Mouse (Mus musculus): ENCODE data around the gene Casp9.

Casp9 gene

DNA sequence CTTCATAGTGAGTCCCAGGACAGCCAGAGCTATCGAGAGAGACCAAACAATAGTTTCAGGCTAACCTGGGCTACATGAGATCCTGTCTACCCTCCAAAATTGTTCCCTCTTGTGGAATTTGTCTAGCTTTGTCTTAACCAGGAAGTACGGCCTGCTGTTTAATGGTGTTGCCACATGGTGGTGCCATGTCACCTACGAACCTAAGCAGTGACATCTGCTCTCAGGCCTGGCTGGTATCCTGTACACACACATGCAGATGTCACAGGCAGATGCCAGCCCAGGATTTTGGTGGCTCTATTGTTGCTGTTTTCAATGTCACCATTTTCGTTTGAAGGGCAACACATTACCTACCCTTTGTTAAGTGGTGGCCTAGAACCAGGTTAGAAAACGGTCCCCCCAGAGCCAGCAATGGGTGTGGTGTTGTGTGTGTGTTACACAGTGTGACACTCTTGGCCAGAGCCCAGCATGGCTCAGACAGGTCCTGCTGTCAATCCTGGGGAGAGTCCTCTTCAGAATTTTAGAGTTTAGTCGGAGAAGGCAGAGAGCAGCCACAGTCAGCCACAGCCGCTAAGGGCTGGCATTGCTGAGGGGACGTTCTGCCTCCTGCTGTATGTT is 16.5 kb downstream of the Casp9 start:
- in situ Hi-C loops (cut with MboI; ENCODE audit: unreplicated experiment in 2 of 2): loop anchor here in 1 of 2 experiments (5.0 kb wide), 1 partner anchor 188 kb away; the partner anchor contains the start of gene Slc25a34

DNA sequence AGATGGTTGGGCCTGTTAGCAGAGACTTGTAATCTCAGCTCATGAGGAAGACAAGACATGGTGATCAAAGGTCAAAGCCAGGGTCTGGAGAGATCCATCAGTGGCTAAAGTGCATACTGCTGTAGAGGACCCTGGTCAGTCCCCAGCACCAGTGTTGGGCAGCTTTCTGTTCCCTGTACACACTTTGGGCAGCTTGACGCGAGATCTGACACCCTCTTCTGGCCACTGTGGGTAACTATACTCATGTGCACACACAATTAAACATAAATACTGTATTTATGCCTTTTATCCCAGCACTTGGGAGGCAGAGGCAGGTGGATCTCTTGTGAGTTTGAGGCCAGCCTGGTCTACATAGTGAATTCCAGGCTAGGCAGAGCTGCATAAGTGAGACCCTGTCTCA is 17.6 kb downstream of the Casp9 start:
- in situ Hi-C loops (cut with MboI; ENCODE audit: unreplicated experiment in 2 of 2): no loop called here

DNA sequence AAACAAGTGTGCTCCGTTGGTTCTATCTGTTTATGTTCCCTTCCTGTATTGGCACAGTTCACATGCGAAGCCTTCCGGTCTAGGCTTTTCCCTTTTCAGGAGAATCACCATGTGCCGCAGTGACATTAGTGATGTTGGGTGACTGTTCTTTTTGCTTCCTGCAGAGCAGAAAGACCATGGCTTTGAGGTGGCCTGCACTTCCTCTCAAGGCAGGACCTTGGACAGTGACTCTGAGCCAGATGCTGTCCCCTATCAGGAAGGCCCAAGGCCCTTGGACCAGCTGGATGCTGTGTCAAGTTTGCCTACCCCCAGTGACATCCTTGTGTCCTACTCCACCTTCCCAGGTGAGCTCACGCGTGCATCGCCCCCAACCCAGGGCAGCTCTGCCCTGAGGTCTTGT is 18.0 kb downstream of the Casp9 start:
- in situ Hi-C loops (cut with MboI; ENCODE audit: unreplicated experiment in 2 of 2): no loop called here

DNA sequence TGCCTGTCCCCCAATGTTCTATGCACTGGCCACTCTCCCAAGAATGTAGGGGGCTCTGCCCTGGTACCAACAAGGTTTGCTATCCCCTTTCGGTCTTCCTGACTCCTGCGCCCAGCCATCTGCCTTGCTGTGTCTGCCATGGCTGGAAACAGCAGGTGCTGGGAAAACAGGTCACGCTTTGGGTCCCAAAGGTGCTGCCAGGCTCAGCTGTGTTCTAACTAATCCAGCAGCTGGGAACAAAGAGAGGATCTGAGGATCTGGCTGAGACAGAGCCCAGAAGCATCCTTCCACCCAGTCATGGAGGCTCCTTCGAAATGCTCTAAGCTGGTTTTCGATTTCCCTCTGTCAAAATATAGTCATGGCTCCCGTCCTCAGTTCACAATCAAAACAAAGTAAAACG is 22.9 kb downstream of the Casp9 start:
- in situ Hi-C loops (cut with MboI; ENCODE audit: unreplicated experiment in 2 of 2): no loop called here

DNA sequence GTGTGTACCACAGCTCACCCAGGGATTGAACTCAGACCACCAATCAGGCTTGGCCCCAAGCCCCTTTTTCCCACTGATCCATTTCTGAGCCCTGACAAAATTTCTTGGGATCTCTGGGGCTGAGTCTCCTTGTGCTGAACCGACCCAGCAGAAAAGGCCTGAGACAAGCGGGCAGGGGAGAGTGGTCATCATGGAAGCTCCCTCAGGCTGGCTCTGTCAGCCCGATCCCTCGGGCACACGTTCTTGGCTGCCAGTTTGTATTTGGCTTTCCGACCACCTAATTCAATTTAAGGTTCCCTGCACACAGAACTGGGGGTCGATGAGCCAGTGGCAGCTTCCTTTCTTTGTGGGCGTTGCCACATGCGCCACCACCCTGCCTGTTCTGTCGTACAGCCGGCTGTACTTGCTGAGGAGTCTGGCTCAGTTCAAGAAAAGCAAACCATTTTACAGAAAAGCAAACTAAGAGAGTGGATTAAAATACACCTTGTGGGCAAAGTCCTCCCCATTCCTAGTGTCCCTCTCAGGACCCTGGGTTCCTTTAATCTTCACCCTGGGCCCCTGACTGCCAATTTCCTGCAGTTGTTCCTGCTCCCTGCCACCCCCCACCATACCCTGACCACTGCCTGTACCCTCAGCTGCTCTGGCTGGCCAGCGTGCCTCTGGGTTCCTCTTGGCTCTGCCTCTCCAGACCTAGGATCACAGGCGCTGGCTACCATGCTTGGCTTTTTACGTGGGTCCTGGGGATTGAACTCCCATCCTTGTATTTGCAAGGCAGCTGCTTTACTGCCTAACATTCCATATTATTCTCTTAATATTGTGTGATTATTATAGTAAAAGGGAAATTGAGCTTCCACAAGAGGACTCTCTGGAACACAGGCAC is 23.6 kb downstream of the Casp9 start:
- in situ Hi-C loops (cut with MboI; ENCODE audit: unreplicated experiment in 2 of 2): no loop called here

DNA sequence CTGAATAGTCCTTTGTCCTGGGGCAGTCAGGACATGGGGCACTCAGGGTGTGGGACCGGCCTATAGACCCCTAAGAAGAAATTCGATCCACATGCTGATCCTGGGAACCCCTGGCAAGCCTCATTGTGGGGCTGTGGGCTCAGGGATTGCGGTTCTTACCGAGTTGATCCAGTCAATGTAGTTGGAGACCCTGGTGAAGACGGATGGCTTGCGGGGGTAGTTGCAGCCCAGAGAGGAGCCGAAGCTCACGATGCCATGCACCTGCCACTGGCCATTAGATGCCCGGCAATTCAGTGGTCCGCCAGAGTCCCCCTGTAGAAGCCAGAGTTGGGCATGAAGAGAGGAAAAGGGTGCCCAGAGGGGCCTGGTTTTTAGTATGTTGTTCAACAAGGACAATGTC is 24.3 kb downstream of the Casp9 start:
- in situ Hi-C loops (cut with MboI; ENCODE audit: unreplicated experiment in 2 of 2): no loop called here

DNA sequence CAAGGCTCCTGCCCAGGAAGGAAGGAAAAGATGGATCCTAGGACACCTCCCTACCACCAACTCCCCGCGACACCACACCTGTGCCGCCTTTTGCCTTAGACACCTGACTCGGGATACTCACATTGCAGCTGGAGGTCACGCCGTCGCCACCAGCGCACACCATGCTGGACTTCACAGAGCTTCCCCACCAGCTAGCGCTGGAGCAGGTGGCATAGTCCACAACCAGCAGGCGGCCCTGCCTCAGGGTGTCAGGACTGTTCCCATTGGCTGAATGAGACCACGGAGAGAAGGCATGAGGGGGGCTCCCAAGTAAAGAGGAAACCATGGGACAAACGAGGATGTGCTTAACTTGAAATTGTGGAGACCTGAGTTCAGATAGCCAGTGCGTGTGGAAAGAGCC is 25.4 kb downstream of the Casp9 start:
- in situ Hi-C loops (cut with MboI; ENCODE audit: unreplicated experiment in 2 of 2): no loop called here

DNA sequence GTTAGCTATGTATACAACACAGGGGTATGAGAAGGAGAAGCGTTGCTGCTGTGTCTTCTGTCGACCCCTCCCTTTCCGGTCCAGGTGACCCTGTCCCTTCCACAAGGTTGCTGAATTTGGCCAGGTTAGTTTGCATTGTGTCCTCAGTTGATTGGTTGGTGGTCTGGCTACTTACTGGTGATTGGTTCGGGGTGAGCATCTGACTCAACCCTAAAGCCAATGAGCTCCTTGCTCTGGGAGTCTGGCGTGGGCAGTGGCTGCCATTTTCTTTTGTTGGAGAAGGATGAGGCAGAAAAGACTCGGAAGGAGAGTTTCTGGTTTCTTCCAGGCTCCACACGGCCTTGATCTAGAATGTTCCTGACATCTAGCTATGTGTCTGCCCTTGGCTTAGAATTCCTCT is 25.9 kb downstream of the Casp9 start:
- in situ Hi-C loops (cut with MboI; ENCODE audit: unreplicated experiment in 2 of 2): no loop called here

DNA sequence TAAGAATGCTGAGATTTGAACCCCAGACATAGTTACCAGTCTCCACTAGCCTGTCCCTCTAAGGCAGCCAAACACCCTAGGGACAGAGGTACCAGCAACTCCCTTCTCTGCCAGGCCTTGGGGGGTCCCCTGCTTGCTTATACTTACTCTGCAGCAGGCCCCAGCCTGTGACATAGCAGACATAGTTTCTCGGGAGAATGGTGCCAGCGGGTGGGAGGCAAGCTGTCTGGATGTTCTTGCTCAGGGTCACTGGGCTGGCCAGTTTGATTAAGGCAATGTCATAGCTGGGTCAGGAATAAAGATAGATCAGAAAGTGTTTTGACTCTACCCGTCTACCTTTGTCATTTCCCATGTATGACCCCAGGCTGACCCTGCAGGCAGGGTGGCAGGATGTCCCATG is 27.8 kb downstream of the Casp9 start:
- in situ Hi-C loops (cut with MboI; ENCODE audit: unreplicated experiment in 2 of 2): no loop called here

DNA sequence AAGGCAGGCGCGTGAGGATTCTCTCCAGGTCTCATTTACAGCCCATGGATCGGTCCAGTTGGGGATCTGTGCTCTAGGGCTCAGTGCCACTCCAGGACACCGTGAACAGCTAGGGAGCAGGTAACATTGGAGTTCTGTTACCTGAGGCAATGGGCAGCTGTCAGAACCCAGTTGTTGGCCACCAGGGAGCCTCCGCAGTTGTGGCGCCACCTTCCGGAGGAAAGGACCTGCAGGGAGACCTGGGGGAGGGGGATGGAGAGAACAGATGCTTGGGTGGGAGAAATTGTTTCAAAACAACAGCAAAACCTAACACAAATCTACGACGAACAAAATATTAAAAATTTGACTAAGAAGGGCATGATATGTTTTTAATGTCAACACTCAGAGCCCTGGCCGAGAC is 28.7 kb downstream of the Casp9 start:
- in situ Hi-C loops (cut with MboI; ENCODE audit: unreplicated experiment in 2 of 2): no loop called here

DNA sequence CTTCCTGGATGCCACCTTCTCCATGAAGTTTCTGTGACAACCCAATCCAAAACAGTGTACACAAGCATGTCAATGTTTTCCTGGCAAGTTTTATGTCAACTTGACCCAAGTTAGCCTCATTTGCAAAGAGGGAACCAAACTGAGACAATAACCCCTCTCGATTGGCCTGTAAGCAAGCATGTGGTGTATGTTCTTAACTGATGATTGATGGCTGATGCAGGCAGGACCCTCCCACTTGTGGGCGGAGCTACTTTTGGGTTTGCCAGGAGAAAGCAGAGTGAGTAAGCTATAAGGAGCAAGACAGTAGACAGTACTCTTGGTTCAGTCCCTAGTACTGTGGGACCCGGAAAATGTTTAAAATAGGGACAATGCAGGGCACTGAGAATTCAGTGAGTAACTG is 29.6 kb downstream of the Casp9 start:
- in situ Hi-C loops (cut with MboI; ENCODE audit: unreplicated experiment in 2 of 2): no loop called here

DNA sequence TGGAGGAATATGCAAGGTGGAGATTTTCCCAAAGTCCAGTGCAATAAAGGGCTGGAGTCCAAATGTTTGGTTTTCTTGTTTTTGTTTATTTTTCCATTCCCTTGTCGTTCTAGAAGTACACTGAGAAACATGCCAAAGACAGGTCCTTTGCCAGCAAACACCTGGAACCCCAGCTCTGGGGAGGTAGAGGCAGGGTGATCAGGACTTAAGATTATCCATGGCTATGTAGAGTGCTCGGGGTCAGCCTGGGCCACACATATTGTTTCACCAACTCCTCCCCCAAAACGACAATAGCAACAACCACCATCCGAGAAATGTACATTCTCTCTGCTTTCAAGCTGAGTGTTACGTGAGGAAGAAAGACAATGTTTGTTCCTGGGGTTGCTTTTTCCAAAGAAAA is 32.6 kb downstream of the Casp9 start, which contains the start of gene Cela2a:
Gene Cela2a, minus strand, starts transcription at position 101 of the 400 bp plus-strand sequence.
- in situ Hi-C loops (cut with MboI; ENCODE audit: unreplicated experiment in 2 of 2): loop anchor here in 1 of 2 experiments (25.0 kb wide), 1 partner anchor 414 kb away; the partner anchor contains the start of genes Clcnkb and Hspb7

DNA sequence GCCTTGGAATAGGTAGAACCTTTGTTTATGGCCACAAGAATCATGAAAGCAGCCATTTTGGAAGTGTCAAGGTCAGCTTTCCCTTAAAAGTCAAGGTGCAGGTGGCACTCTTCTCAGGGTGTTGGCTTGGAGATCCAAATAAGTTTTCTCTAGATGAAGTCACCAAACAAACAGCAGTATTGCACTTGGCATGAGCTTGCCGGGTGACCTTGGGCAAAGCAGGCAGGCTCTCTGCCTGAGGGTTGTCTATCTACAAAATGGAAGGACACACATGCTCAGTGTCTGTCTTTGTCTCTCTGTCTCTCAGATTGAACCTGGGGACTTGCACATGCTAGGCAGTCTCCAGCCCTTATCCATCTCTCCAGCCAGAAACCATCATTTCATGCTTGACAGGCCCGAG is 34.0 kb downstream of the Casp9 start:
- in situ Hi-C loops (cut with MboI; ENCODE audit: unreplicated experiment in 2 of 2): loop anchor here in 1 of 2 experiments (25.0 kb wide), 1 partner anchor 415 kb away; the partner anchor contains the start of genes Clcnkb and Hspb7

DNA sequence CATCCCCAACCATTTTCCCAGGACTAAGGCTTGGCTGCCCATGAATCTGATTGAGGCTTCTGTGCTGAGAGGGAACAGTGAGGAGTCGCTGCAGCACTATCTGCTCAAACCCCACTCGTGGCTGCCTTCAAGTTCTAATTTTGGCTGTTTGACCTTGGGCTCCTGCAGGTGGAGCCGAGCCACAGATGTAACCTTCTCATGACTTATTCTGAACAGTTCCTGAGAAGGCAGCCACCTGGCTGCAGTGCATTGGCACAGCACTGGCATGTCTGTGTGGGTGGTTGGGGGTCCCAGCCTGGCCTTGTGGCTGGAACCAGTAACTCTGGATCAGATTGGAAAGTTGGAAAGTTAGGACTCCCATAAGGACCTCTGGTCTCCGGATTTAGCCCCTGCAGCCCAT is 34.8 kb downstream of the Casp9 start:
- in situ Hi-C loops (cut with MboI; ENCODE audit: unreplicated experiment in 2 of 2): loop anchor here in 1 of 2 experiments (25.0 kb wide), 1 partner anchor 416 kb away; the partner anchor contains the start of genes Clcnkb and Hspb7

DNA sequence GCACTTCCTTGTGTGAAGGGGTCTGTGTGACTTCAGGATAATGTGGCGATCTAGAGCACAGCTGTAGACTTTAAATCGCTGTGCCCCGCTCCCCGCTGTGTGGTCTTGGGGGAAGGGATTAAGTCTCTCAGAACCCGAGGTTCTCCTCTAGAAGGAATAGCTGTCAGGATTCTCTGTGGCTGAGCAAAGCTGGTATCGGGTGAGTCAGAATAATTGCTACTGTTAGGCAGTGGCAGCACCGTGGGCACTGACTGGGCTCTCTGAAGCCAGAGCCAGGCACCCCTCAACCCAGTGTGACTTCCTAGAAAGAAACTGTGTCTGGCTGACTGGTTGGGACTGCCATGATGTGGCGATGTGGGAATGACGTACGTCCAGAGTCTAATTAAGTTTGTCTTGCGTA is 37.0 kb downstream of the Casp9 start:
- in situ Hi-C loops (cut with MboI; ENCODE audit: unreplicated experiment in 2 of 2): loop anchor here in 1 of 2 experiments (25.0 kb wide), 1 partner anchor 418 kb away; the partner anchor contains the start of genes Clcnkb and Hspb7

DNA sequence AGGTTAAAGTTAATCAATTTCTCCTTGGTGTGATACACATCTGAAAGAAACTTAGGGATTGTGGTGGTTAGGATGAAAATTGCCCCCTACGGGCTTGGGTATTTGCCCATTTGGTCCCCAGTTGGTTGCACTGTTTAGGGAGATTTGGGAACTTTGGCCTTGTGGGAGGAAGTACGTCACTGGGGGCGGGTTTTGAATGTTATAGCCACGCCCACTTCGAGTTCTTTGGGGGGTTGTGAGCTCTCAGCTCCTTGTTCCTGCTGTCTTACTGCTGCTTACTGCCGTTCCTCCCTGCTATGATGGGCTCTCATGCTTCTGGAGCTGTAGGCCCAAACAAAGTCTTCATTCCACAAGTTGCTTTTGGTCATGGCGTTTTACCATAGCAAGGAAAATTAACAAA is 37.9 kb downstream of the Casp9 start:
- in situ Hi-C loops (cut with MboI; ENCODE audit: unreplicated experiment in 2 of 2): loop anchor here in 1 of 2 experiments (25.0 kb wide), 1 partner anchor 419 kb away; the partner anchor contains the start of genes Clcnkb and Hspb7

DNA sequence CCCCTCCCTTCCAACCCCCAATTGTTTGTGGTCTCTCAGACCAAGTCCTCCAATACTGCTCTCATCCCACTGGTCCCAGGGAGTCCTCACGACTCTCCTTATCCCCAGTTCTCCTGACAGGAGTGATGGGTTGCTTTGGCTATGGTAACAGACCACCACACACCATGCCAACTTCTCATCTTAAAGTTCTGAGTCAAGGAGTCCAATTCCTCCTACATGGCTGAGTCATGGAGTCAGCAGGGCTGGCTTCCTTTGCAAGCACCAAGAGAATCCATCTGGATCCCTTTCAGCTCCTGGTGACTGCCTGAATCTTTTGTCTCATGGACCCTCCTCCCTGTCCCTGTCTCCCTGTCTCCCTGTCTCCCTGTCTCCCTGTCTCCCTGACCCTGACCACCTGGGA is 40.5 kb downstream of the Casp9 start:
- in situ Hi-C loops (cut with MboI; ENCODE audit: unreplicated experiment in 2 of 2): loop anchor here in 1 of 2 experiments (25.0 kb wide), 1 partner anchor 422 kb away; the partner anchor contains the start of genes Clcnkb and Hspb7

DNA sequence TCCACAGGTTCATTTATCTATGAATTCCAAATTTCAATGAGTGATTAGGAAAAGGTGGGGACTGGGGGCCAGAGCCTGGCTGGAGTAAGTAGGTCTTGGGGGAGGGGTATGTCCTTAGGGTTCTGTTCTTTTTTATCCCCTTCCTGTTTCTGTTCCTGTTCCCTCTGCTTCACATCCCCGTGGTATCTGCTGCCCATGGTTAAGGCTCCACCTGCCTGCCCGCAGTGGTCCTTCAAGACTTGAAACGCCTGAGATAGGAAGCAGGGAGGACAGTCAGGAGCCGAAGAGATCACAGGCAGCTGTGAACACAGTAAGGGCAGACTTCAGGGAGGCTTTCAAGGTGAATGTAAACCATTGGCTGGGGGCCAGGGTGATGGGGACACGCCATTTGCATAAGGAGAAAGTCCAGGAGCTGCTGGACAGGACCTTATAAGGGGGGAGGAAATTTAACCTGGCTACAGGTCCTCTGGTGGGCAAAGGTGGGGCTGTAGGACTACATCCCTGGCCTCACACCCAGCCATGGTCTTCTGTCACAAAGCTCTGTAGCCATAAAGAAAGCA is 41.2 kb downstream of the Casp9 start:
- in situ Hi-C loops (cut with MboI; ENCODE audit: unreplicated experiment in 2 of 2): loop anchor here in 1 of 2 experiments (25.0 kb wide), 1 partner anchor 422 kb away; the partner anchor contains the start of genes Clcnkb and Hspb7

DNA sequence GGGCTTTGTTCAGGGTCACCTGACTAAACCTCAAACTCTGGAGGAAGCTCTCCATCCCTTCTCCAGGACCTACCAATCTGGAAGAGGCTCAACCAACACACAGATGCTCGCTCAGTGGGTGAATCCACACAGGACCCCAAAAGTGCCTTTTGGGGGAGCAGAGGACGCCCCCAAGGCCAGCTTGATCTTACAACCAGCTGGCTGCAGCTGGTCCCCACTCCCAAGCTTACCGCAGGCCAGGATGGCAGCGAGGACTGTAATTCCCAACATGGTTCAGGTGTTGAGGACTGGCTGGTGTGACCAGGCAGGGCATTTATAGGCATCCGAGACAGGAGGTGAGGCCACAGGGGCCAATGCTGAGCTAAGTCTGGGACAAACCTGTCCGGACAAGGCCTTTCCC is 52.6 kb downstream of the Casp9 start, which contains the start of gene Ctrc:
Gene Ctrc, minus strand, starts transcription at position 361 of the 400 bp plus-strand sequence.
- in situ Hi-C loops (cut with MboI; ENCODE audit: unreplicated experiment in 2 of 2): loop anchor here in 1 of 2 experiments (25.0 kb wide), 1 partner anchor 434 kb away; the partner anchor contains the start of genes Clcnkb and Hspb7

DNA sequence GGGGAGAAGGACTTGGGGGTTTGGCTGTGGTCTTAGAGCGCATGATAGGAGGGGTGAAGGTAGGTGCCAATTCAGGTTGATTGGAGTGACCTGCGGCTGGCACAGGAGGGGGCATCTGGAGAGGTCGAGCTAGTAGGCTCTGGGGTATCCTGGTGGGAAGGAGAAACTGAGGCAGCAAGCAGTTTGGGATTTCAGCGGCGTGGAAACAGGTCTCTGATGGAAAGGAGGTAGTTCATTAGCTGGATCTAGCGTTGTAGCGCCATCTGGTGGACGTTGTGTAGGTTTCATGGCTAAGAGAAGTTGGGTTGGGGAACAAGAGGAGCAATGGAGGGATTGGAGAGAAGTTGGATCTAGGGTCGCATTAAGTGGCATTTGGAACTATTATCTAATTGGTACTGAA is 60.0 kb downstream of the Casp9 start:
- in situ Hi-C loops (cut with MboI; ENCODE audit: unreplicated experiment in 2 of 2): loop anchor here (10.0 to 25.0 kb wide), 4 partner anchors 1381 to 1559 kb away; partner anchors contain the start of genes Pramef8 (in 1 of the 2) and Pramel1 (in 1 of the 2)
